Mouse (Mus musculus): Measurements from ENCODE around the gene Lpxn.

Lpxn gene

GRCm38 (mm10) chr19:12795511-12796327 is at the start of gene Lpxn, which contains the start of gene Zfp91:
Gene Lpxn, plus strand, starts transcription at chr19:12796193.
Gene Zfp91, minus strand, starts transcription at chr19:12796126.
- peak; percentile 94 to 96 for DNase-seq (ENCODE audit: low spot score in 2 of 2)

- DNase-seq (ENCODE audit: low spot score in 2 of 2) = no peak
Observed at GRCm38 (mm10) chr19:12756286-12756685, 39.7 kb upstream of the Lpxn start.

DNA sequence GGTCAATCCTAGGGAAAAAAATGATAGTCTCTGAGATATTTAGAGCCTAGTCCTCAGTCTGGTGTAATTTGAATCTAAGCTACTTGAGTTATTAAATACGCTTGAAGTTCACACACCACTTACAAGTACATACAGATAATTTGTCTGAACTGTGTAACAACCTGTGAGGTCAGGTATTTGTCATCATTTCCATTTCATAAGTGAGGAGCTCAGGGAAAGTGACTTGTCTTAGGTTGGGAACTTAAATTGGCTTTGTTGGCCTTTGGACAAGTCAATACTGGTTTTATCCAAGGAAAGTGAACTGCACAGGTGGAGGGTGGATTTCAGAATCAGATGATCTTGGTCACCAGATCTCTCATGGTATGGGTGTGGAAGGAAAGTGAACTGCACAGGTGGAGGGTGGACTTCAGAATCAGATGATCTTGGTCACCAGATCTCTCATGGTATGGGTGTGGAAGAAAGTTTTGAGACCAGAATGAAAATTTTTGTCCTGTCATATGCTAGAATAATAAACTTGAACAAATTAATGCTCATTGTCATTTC is 37.0 kb upstream of the Lpxn start:
- DNase-seq (ENCODE audit: low spot score in 2 of 2) = no peak

- DNase-seq (ENCODE audit: low spot score in 2 of 2) = no peak
Observed at GRCm38 (mm10) chr19:12759656-12760055, 36.3 kb upstream of the Lpxn start.

DNA sequence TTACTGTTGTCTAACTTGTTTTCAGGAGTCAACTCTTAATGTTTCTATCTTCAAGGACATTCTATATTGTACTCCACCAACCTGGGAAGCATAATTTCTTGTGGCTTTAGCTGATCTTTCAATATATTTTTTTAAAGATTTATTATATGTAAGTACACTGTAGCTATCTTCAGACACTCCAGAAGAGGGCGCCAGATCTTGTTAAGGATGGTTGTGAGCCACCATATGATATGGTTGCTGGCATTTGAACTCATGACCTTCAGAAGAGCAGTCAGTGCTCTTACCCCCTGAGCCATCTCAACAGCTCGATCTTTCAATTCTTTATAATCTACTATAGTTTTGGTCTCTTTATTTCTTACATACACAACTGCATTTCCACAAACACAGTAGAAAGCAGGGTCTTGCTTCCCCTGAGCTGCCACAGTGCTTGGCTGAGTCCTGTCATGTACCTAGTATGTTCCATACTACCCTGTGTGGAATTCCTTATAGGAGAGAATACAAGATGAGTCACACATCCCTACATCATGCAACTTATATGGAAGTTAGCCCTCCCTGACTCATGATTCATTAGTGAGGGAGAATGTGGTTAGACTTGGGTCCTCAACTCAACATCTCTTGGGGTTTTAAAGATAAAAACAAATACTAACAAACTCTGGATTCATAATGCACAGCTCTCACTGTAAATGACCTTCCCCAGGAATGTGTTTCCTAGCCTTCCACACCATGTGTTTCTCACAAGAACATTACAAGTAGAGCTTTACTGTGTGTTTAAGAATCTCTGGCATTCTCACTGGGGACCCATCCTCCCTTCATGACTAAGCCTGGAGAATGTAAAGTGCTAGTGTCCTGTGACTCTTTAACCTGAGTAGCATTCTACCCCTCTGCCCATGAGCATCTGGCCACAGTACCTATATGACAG is 33.5 kb upstream of the Lpxn start:
- DNase-seq (ENCODE audit: low spot score in 2 of 2) = peak in 1 of 2 experiments; percentile 34

DNA sequence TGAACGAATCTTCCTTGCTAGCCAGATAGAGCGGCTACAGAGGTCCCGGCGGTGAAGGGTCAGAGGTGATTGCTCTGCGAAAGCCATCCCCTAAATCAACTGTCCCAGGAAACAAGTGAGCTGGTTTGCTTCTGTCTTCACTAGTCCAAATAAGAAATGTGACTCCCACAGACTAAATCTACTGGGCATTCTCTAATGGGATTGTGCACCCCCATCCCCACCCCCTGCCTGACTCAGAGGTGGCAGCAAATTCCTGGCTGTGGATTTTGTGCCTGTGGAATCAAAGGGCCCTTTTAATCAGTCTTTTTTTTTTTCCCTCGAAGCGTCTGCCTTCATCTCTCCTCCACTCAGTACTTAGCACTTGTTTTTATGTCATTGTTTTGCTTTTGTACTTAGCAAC is 30.7 kb upstream of the Lpxn start, which contains the start of gene Cntf:
Gene Cntf, minus strand, starts transcription at position 325 of the 400 bp plus-strand sequence.
- no peak for DNase-seq (ENCODE audit: low spot score in 2 of 2)

DNA sequence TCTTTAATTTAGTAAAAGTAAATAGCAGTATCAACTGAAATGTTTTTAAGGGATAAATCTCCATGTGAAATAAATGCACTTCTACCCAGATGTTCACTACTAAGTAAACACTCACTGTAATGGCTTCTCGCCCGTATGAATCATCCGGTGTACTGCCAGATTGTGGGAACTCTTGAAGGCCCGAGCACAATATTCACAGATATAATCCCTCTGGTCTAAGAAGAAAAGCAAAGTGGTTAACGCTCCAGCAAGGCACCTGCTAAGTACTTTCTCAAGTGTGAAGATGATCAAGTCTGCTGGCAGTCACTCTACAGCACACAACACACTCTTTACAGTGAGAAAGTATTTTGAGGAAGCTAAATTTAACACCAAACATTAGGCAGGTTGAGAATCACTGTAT is 25.1 kb upstream of the Lpxn start:
- no peak for DNase-seq (ENCODE audit: low spot score in 2 of 2)

GRCm38 (mm10) chr19:12780437-12780836 is 15.6 kb upstream of the Lpxn start:
- no peak for DNase-seq (ENCODE audit: low spot score in 2 of 2)

DNA sequence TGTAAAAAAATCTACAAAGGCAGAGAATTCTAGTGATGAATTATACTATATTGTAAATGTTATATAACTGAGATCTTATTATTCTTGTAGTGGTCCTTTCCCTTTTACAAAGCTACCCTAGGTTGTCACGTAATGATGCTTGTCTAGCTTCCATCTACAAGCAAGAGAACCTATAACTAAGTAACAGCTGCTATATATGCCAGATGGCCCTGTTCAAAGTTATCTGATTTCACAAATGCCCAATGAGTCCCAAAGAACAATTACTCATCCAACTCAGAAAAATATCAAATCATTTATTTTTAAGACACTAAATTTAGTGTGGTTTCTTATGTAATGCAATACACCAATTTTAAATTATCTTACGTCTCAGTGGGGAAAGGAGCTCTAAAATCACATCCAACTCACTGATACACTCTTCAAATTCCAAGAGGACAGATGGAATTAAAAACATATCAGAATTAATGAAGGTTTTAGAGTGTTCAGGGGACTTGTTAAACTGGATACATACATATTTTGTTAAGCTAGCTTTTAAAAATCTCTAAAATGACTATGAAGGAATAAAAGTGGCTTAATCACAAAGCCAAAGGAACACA is 9.1 kb upstream of the Lpxn start:
- DNase-seq (ENCODE audit: low spot score in 2 of 2) = no peak

GRCm38 (mm10) chr19:12787721-12788120 is 8.3 kb upstream of the Lpxn start:
- no peak for DNase-seq (ENCODE audit: low spot score in 2 of 2)

DNA sequence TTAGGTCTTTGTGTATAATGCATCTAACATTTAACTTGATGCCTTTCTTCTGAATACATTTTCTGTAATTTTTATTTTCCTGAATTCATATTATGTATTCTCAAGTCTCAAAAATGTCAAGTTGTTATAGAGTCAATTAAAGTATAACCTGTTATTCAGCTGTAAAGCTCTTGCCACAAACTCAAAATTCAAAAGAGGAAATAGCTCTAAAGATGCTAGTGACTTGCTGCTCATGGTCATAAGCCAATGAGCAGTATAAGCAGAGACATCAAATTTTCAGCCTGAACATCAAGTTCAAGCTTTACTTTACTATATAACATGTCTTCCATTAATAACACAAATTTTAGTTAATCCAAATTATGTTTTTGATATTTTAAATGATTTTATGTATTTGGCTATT is 3.6 kb upstream of the Lpxn start:
- no peak for DNase-seq (ENCODE audit: low spot score in 2 of 2)

GRCm38 (mm10) chr19:12794056-12795044 is 1.6 kb upstream of the Lpxn start:
- DNase-seq (ENCODE audit: low spot score in 2 of 2) = peak; percentile 91 to 95

DNA sequence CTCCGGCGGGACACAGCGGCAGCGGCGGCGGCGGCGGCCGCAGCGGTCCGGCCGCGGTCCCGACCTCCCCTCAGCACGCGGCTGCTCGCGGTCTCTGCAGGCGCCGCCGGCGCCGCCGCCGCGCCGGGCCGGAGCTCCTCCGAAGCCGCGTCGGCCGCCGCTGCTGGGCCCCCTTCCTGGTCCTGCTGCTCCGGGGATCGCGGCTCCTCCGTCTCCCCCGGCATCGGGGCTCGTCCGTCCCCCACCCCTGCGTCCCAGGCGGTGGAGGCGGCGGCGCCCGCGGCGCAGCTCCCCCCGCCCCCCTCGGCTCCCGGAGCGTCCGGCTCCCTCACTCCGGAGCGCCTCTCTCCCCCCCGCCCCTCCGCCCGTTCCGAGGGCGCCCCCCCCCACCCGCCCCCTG is 883 bp upstream of the Lpxn start:
- peak in 1 of 2 experiments; percentile 68 for DNase-seq (ENCODE audit: low spot score in 2 of 2)

- DNase-seq (ENCODE audit: low spot score in 2 of 2) = peak; percentile 74 to 77
Observed at GRCm38 (mm10) chr19:12796328-12796931, 437 bp downstream of the Lpxn start.

GRCm38 (mm10) chr19:12797071-12797470 is 1.1 kb downstream of the Lpxn start:
- DNase-seq (ENCODE audit: low spot score in 2 of 2) = no peak

GRCm38 (mm10) chr19:12798404-12798803 is 2.4 kb downstream of the Lpxn start:
- peak; percentile 23 to 32 for DNase-seq (ENCODE audit: low spot score in 2 of 2)

- no peak for DNase-seq (ENCODE audit: low spot score in 2 of 2)
Observed at GRCm38 (mm10) chr19:12799081-12799480, 3.1 kb downstream of the Lpxn start.

- DNase-seq (ENCODE audit: low spot score in 2 of 2) = no peak
Observed at GRCm38 (mm10) chr19:12800621-12801020, 4.6 kb downstream of the Lpxn start.

DNA sequence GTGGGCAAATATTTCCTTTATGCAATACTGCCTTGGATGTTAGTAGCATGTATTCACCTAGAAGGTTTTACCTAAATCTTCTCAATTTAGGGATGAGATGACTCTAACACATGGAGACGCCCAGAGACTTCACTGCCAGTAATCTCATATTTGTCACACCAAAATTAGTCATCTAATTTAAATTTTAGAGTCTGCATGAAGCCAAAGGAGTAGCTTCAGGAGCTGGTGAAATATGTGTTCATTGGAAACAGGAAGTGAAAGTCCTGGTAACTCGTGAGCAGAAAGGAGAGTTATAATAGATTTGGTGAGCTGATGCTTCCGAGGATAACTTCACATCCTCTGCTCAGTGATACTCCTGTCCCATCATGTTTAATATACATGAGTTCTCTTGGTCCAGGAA is 5.1 kb downstream of the Lpxn start:
- no peak for DNase-seq (ENCODE audit: low spot score in 2 of 2)

DNA sequence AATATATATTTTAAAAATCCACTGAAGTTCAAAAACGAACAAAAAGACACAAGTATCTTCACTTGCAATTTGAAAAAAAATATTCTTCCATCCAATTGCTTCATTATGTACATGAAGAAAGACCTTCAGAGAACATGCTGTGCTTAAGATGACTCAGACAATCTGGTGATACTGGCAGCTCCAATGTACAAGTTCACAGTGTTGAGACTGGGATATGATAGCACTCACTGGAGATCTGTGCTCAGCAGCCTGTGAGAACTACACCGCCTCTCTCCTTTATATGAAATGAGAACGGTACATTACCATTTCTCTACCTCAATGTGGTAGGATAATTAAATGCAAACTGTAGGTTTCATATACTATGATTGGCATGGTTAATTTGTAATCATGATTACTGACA is 6.8 kb downstream of the Lpxn start:
- DNase-seq (ENCODE audit: low spot score in 2 of 2) = no peak
